Mouse (Mus musculus) central nervous system, embryonic 14 days (tissue): ENCODE data around the gene Vmn1r215. TPM values are rescaled to one million over a fixed set of nuclear protein-coding genes. Genes with fewer than 3 reads are reported as not detected.

Experiments
- polyA plus RNA-seq: library from polyadenylated mRNA; depleted of rRNA; stranded (reverse); fragments of >200 nt; gene quantifications from 2 replicates; pipeline ENCODE4 v1.2.3, GENCODE M21; 2012; rRNA removed

Vmn1r215 gene
- not detected in 2 replicates for polyA plus RNA-seq

GRCm38 (mm10) chr13:23067725-23068124 is at the start of gene Vmn1r215:
Vmn1r215 (plus strand) TSS chr13:23068025.

GRCm38 (mm10) chr13:23030118-23030517 is 37.7 kb upstream of the Vmn1r215 start, which contains the start of gene Vmn1r214:
Vmn1r214 (plus strand) TSS chr13:23030418.

DNA sequence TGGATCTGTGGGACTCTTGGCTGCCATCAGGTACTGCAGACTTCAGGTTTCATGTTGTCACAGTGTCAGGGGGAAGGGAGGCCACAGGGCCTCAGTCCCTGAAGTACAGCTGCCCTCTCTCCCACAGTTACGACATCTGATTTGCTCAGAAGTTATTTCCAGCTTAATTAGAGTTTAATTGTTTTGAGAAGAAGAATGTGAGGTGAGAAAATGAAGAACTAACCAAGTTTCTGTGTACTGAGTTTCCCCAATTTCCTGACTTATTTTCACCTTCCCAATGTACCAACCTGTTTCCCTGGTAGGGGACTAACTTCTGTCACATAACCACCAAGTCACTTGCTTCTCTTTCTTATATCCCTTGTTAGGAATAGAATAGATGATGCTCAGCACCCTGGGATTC is 50.3 kb downstream of the Vmn1r215 start, which contains the start of gene Vmn1r217:
Gene Vmn1r217 (minus strand): TSS at position 101 of the 400 bp plus-strand sequence.

Other genes with a start within 250 kb of the Vmn1r215 start
- not detected in 2 replicates for gene Vmn1r210, start 236.7 kb upstream of the Vmn1r215 start, polyA plus RNA-seq
- not detected in 2 replicates for gene Vmn1r211, start 210.5 kb upstream of the Vmn1r215 start, polyA plus RNA-seq
- not detected in 2 replicates for gene Vmn1r212, start 183.8 kb upstream of the Vmn1r215 start, polyA plus RNA-seq
- gene Vmn1r213, start 60.4 kb upstream of the Vmn1r215 start, polyA plus RNA-seq, result not detected in 2 replicates
- not detected in 2 replicates for gene Vmn1r214, start 37.6 kb upstream of the Vmn1r215 start, polyA plus RNA-seq
- gene Vmn1r217, start 50.2 kb downstream of the Vmn1r215 start, polyA plus RNA-seq, result not detected in 2 replicates
- gene Vmn1r218, start 65.1 kb downstream of the Vmn1r215 start, polyA plus RNA-seq, result not detected in 2 replicates
- not detected in 2 replicates for gene Vmn1r219, start 91.3 kb downstream of the Vmn1r215 start, polyA plus RNA-seq
- gene Vmn1r220, start 120.0 kb downstream of the Vmn1r215 start, polyA plus RNA-seq, result not detected in 2 replicates
- gene Vmn1r221, start 146.1 kb downstream of the Vmn1r215 start, polyA plus RNA-seq, result not detected in 2 replicates
- not detected in 2 replicates for gene Vmn1r222, start 167.9 kb downstream of the Vmn1r215 start, polyA plus RNA-seq
- not detected in 2 replicates for gene Vmn1r223, start 179.1 kb downstream of the Vmn1r215 start, polyA plus RNA-seq